Mouse (Mus musculus) megakaryocyte, embryonic 14.5 days (primary cell): ENCODE data around the gene Fam53a. TPM values are rescaled to one million over a fixed set of nuclear protein-coding genes. Genes with fewer than 3 reads are reported as not detected.

Source experiments
- H3K27me3 ChIP-seq: replicated peaks from 2 replicates; pipeline ENCODE3; 2012; ENCODE audit warnings: inconsistent platforms
- H3K36me3 ChIP-seq: replicated peaks from 2 replicates; pipeline ENCODE3; 2012; ENCODE audit warnings: low read length, inconsistent platforms, mixed read lengths
- H3K4me1 ChIP-seq: 2 replicates; pipeline ENCODE4 v1.6.1; 2012; ENCODE audit warnings: inconsistent platforms
- H3K4me3 ChIP-seq: replicated peaks from 2 replicates; pipeline ENCODE3; 2012; ENCODE audit warnings: moderate library complexity, mild to moderate bottlenecking, inconsistent platforms
- H3K9me3 ChIP-seq: 2 replicates; pipeline ENCODE4 v1.6.1; 2012; ENCODE audit warnings: inconsistent platforms
- FLI1 ChIP-seq: IDR thresholded peaks from 2 replicates; pipeline ENCODE4 v1.6.1; 2012; ENCODE audit warnings: low read length, inconsistent platforms, mixed read lengths
- GATA1 ChIP-seq: IDR thresholded peaks from 3 replicates; pipeline ENCODE4 v1.6.1; 2012; ENCODE audit warnings: mixed read lengths, low read length, inconsistent platforms, borderline replicate concordance
- polyA plus RNA-seq: library from polyadenylated mRNA; stranded (reverse); fragments of >175 nt; gene quantifications from 2 replicates; pipeline ENCODE4 v1.2.3, GENCODE M21; 2012; ENCODE audit warnings: low replicate concordance; ENCODE audit not compliant: insufficient read depth

Fam53a gene
- polyA plus RNA-seq, 1 experiment, result 54.8 TPM

- H3K36me3 ChIP-seq, result no peaks in the 10 kb centered on the region
- H3K4me1 ChIP-seq, result peaks cover 7% of the 10 kb centered on the region; the same call in 1 of the 2 replicates
- TF ChIP-seq FLI1, result no peak
- TF ChIP-seq GATA1, result no peak
- peaks cover 4% of the 10 kb centered on the region; the same call in 1 of the 2 replicates for H3K9me3 ChIP-seq
- H3K27me3 ChIP-seq, result peaks cover 61% of the 10 kb centered on the region
- no peak overlapping the region for H3K4me3 ChIP-seq
Observed at GRCm38 (mm10) chr5:33556277-33556995, 73.0 kb downstream of the Fam53a start.

Other genes with a start within 250 kb of the Fam53a start
- not detected in 2 replicates for gene Nkx1-1, start 195.7 kb downstream of the Fam53a start, polyA plus RNA-seq
- not detected in 2 replicates for gene Gm9903, start 290 bp upstream of the Fam53a start, polyA plus RNA-seq
- gene Slbp, start 22.9 kb upstream of the Fam53a start, polyA plus RNA-seq, result 14.6 and 43.9 TPM in 2 replicates
- 4.6 and 33.1 TPM in 2 replicates for gene Tacc3, start 28.5 kb upstream of the Fam53a start, polyA plus RNA-seq
- 5.7 and 19.6 TPM in 2 replicates for gene Tmem129, start 28.8 kb upstream of the Fam53a start, polyA plus RNA-seq
- gene Fgfr3, start 92.0 kb upstream of the Fam53a start, polyA plus RNA-seq, result 0.39 and 0.68 TPM in 2 replicates
- 9.0 and 9.4 TPM in 2 replicates for gene Letm1, start 153.2 kb upstream of the Fam53a start, polyA plus RNA-seq
- gene Nsd2, start 191.1 kb upstream of the Fam53a start, polyA plus RNA-seq, result 2.4 and 3.3 TPM in 2 replicates